ENCODE assay signal across 27 mouse cellular contexts in genomic region chr4:120992284-120992683, GRCm38 (mm10). TPM values are rescaled to one million over a fixed set of nuclear protein-coding genes. Genes with fewer than 3 reads are reported as not detected.
A peak's percentile ranks its signal among the peaks of the same experiment; 100 is the strongest.
DNase-seq lines count a peak whose midpoint lies in the region; TF ChIP-seq lines count a peak whose summit lies in the region.
"Had no signal": no experiment of that assay in that cellular context is flagged by ENCODE, and none has a peak within 500 bp of the region (broad histone marks: within the 10 kb centered on the region; RNA-seq: fewer than 3 reads in every experiment).

No protein-coding gene starts in this region.

- no peak overlapping the region for H3K4me3 ChIP-seq in layer of hippocampus, adult 2 months
- no peak overlapping the region for H3K4me3 ChIP-seq in spleen, adult 2 months (ENCODE audit: extremely low read depth, insufficient read depth, insufficient read length)
- H3K4me3 ChIP-seq: embryonic facial prominence, embryonic 10.5 days; embryonic facial prominence, embryonic 13.5 days; erythroblast, embryonic 14.5 days; forebrain, embryonic 12.5 days; forebrain, embryonic 15.5 days; heart, adult 2 months; heart, embryonic 10.5 days; heart, embryonic 13.5 days had no signal

- no peaks in the 10 kb centered on the region for H3K27me3 ChIP-seq in spleen, adult 2 months (ENCODE audit: control insufficient read depth, insufficient read depth, low read length)
- H3K27me3 ChIP-seq: embryonic facial prominence, embryonic 13.5 days; forebrain, embryonic 15.5 days; heart, embryonic 13.5 days had no signal

- DNase-seq in layer of hippocampus, adult 2 months (ENCODE audit: low spot score in 2 of 2) = no peak
- DNase-seq in layer of hippocampus, adult 9-10 months (ENCODE audit: low spot score) = no peak
- no peak for DNase-seq in spleen, adult 2 months (ENCODE audit: low read depth in 1 of 2, low spot score in 2 of 2)
- DNase-seq in spleen, postnatal 4 days (ENCODE audit: low spot score in 2 of 2) = no peak
- DNase-seq in retina, postnatal 1 day = peak; percentile 52
- DNase-seq in cerebellum, adult 8-10 months = no peak
- no peak for DNase-seq in ovary, adult 18-20 months (ENCODE audit: low spot score)
- DNase-seq: adrenal gland, adult 8-10 months; adrenal gland, postnatal 25 days; cerebellum, adult 11 months; cerebellum, adult 2 months; cerebellum, postnatal 10 days; cerebellum, postnatal 36 days; embryo, embryonic 11 days; gastrocnemius, postnatal 25 days; heart, adult 2 months; heart, postnatal 14 days; heart, postnatal 4 days had no signal

- peak overlapping the region; percentile 21; the same call in 1 of the 2 replicates for H3K27ac ChIP-seq in layer of hippocampus, adult 2 months
- H3K27ac ChIP-seq in spleen, adult 2 months (ENCODE audit: insufficient read depth, low read length) = peak overlapping the region; percentile 5; the same call in 1 of the 2 replicates
- H3K27ac ChIP-seq: embryonic facial prominence, embryonic 10.5 days; embryonic facial prominence, embryonic 13.5 days; forebrain, embryonic 12.5 days; forebrain, embryonic 15.5 days; heart, adult 2 months; heart, embryonic 10.5 days; heart, embryonic 13.5 days; hindbrain, embryonic 14.5 days had no signal

- WGBS in spleen, adult 2 months = 95% methylated on average over 2 of the region's 2 CpGs

- peaks cover 12% of the 10 kb centered on the region for H3K4me1 ChIP-seq in spleen, adult 2 months (ENCODE audit: control insufficient read depth, insufficient read depth, insufficient read length)
- H3K4me1 ChIP-seq: embryonic facial prominence, embryonic 10.5 days; embryonic facial prominence, embryonic 13.5 days; forebrain, embryonic 15.5 days; heart, embryonic 10.5 days had no signal

- H3K36me3 ChIP-seq in spleen, adult 2 months (ENCODE audit: control insufficient read depth, insufficient read depth, low read length) = peaks cover 6% of the 10 kb centered on the region
- H3K36me3 ChIP-seq: embryonic facial prominence, embryonic 10.5 days; embryonic facial prominence, embryonic 13.5 days; forebrain, embryonic 12.5 days; forebrain, embryonic 15.5 days; heart, embryonic 10.5 days; heart, embryonic 13.5 days had no signal

- no peak for TF ChIP-seq CTCF in layer of hippocampus, adult 2 months (conservative IDR thresholded peaks at IDR 0.05)
- no peak for TF ChIP-seq CTCF in spleen, adult 2 months (IDR thresholded peaks at IDR 0.05; ENCODE audit: extremely low read depth, insufficient read depth, insufficient read length, insufficient replicate concordance)

- no peak for TF ChIP-seq POLR2A in spleen, adult 2 months (IDR thresholded peaks at IDR 0.05; ENCODE audit: low read depth, low read length)

RNA-seq across cellular contexts. Expression of gene Smap2, which starts 24.8 kb away (rescaled TPM):
- total RNA-seq in layer of hippocampus, adult 2 months (2021) = 100 to 1,000 TPM; 152 to 166 TPM
- 63.7 and 71.5 TPM in 2 replicates for polyA plus RNA-seq in spleen, adult 2 months (2012; rRNA removed)

RNA-seq across cellular contexts. Expression of gene Zfp69, which starts 40.8 kb away (rescaled TPM):
- total RNA-seq in layer of hippocampus, adult 2 months (2021) = 1 to 10 TPM; 1.5 to 1.7 TPM
- polyA plus RNA-seq in spleen, adult 2 months (2012; rRNA removed) = 2.3 and 3.3 TPM in 2 replicates

RNA-seq across cellular contexts. Expression of gene Col9a2, which starts 46.9 kb away (rescaled TPM):
- 1 to 10 TPM; 2.8 to 5.0 TPM for total RNA-seq in layer of hippocampus, adult 2 months (2021)
- polyA plus RNA-seq in spleen, adult 2 months (2012; rRNA removed) = 0.02 and 0.06 TPM in 2 replicates
- total RNA-seq: heart, adult 2 months had no signal
- polyA plus RNA-seq: activated CD4-positive, CD25-positive, alpha-beta regulatory T cell, adult 4 months had no signal
